ENCODE assay signal across 12 mouse cellular contexts in the genomic region with DNA sequence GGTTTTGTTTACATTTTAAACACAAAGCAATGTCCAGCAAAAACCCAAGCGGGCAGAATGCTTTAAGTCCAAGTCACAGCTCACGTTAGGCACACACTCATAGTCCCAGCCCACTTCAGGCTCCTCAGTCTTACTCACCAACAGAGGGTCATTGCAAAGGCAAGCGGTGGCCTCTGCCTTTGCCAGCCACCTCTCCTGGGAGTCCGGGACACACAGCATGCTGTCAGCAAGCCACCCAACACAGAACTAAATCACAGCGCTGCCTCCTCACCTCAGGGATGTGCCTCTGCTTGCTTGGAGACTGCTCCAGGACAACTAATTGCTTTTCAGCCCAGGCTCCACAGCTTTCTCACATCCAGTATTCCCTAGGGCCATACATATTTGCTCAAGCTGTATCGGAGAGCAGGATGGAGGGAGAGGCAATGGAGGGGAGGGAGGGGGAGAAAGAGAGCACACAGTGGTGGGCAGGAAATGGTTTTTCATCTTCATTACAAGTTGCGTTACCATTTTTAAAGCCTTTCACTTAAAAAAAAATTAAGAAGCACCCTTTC.
A peak's percentile ranks its signal among the peaks of the same experiment; 100 is the strongest.
DNase-seq lines count a peak whose midpoint lies in the region; ATAC-seq lines count a peak whose summit lies in the region.
"Had no signal": no experiment of that assay in that cellular context is flagged by ENCODE, and none has a peak within 500 bp of the region (broad histone marks: within the 10 kb centered on the region; RNA-seq: fewer than 3 reads in every experiment).

No protein-coding gene starts in this region.

- 77% methylated on average over 7 of the region's 7 CpGs for WGBS in forebrain, embryonic 11.5 days
- 75% methylated on average over 7 of the region's 7 CpGs for WGBS in forebrain, embryonic 15.5 days
- WGBS in embryonic facial prominence, embryonic 15.5 days = 43% methylated on average over 7 of the region's 7 CpGs
- WGBS in midbrain, embryonic 13.5 days = 68% methylated on average over 7 of the region's 7 CpGs

- H3K27ac ChIP-seq in forebrain, embryonic 11.5 days (ENCODE audit: low read depth, low read length) = no peak overlapping the region
- H3K27ac ChIP-seq in forebrain, embryonic 15.5 days (replicated peaks) = no peak overlapping the region
- no peak overlapping the region for H3K27ac ChIP-seq in embryonic facial prominence, embryonic 15.5 days (replicated peaks)
- H3K27ac ChIP-seq in midbrain, embryonic 13.5 days = no peak overlapping the region

- H3K4me1 ChIP-seq in forebrain, embryonic 11.5 days (replicated peaks; ENCODE audit: control insufficient read depth, insufficient read depth, low read length) = no peaks in the 10 kb centered on the region
- no peaks in the 10 kb centered on the region for H3K4me1 ChIP-seq in forebrain, embryonic 15.5 days
- peaks cover 10% of the 10 kb centered on the region; the same call in 1 of the 2 replicates for H3K4me1 ChIP-seq in embryonic facial prominence, embryonic 15.5 days
- H3K4me1 ChIP-seq in midbrain, embryonic 13.5 days (replicated peaks) = peaks cover 20% of the 10 kb centered on the region

- H3K36me3 ChIP-seq in forebrain, embryonic 11.5 days (ENCODE audit: control insufficient read depth, insufficient read depth, low read length) = no peaks in the 10 kb centered on the region
- H3K36me3 ChIP-seq in forebrain, embryonic 15.5 days = no peaks in the 10 kb centered on the region
- H3K36me3 ChIP-seq in embryonic facial prominence, embryonic 15.5 days = no peaks in the 10 kb centered on the region
- H3K36me3 ChIP-seq in midbrain, embryonic 13.5 days = no peaks in the 10 kb centered on the region

- no peaks in the 10 kb centered on the region for H3K27me3 ChIP-seq in forebrain, embryonic 11.5 days (ENCODE audit: control insufficient read depth, insufficient read depth, low read length)
- H3K27me3 ChIP-seq in forebrain, embryonic 15.5 days = no peaks in the 10 kb centered on the region
- H3K27me3 ChIP-seq in embryonic facial prominence, embryonic 15.5 days = no peaks in the 10 kb centered on the region
- no peaks in the 10 kb centered on the region for H3K27me3 ChIP-seq in midbrain, embryonic 13.5 days

- ATAC-seq in forebrain, embryonic 11.5 days (replicated peaks; ENCODE audit: low FRiP score) = no peak
- no peak for ATAC-seq in forebrain, embryonic 15.5 days (replicated peaks)
- ATAC-seq in embryonic facial prominence, embryonic 15.5 days (ENCODE audit: insufficient number of reproducible peaks, low FRiP score, low TSS enrichment, low read depth) = peak; percentile 39; the same call in 1 of the 2 replicates
- peak; percentile 68 for ATAC-seq in midbrain, embryonic 13.5 days

- no peak overlapping the region for H3K9ac ChIP-seq in forebrain, embryonic 11.5 days (ENCODE audit: low read length)
- H3K9ac ChIP-seq in forebrain, embryonic 15.5 days (replicated peaks) = no peak overlapping the region
- H3K9ac ChIP-seq in embryonic facial prominence, embryonic 15.5 days = no peak overlapping the region
- no peak overlapping the region for H3K9ac ChIP-seq in midbrain, embryonic 13.5 days (replicated peaks)

- H3K4me3 ChIP-seq in forebrain, embryonic 11.5 days (ENCODE audit: low read depth, low read length) = no peak overlapping the region
- no peak overlapping the region for H3K4me3 ChIP-seq in forebrain, embryonic 15.5 days
- H3K4me3 ChIP-seq in embryonic facial prominence, embryonic 15.5 days (replicated peaks) = no peak overlapping the region
- no peak overlapping the region for H3K4me3 ChIP-seq in midbrain, embryonic 13.5 days (replicated peaks)
- H3K4me3 ChIP-seq: myocyte had no signal

- H3K4me2 ChIP-seq in forebrain, embryonic 11.5 days (ENCODE audit: low read depth, low read length, severe bottlenecking) = no peak overlapping the region
- no peak overlapping the region for H3K4me2 ChIP-seq in forebrain, embryonic 15.5 days (replicated peaks)
- no peak overlapping the region for H3K4me2 ChIP-seq in embryonic facial prominence, embryonic 15.5 days (replicated peaks)
- H3K4me2 ChIP-seq in midbrain, embryonic 13.5 days (replicated peaks) = no peak overlapping the region

- peak; percentile 56 for DNase-seq in forebrain, embryonic 11.5 days (ENCODE audit: low spot score)
- peak; percentile 13 for DNase-seq in kidney, adult 9 months
- no peak for DNase-seq in kidney, postnatal 25 days
- DNase-seq in urinary bladder, postnatal 4 days (ENCODE audit: low spot score in 2 of 2) = no peak
- DNase-seq in frontal cortex, postnatal 10 days (ENCODE audit: low spot score in 2 of 2) = no peak
- DNase-seq: layer of hippocampus, adult 9-11 months; left cerebral cortex, postnatal 4 days; lung, postnatal 10 days had no signal

- no peaks in the 10 kb centered on the region for H3K9me3 ChIP-seq in forebrain, embryonic 11.5 days (ENCODE audit: control insufficient read depth, low read length)
- no peaks in the 10 kb centered on the region for H3K9me3 ChIP-seq in forebrain, embryonic 15.5 days
- no peaks in the 10 kb centered on the region; the same call in 1 of the 2 replicates for H3K9me3 ChIP-seq in embryonic facial prominence, embryonic 15.5 days (replicated peaks)
- no peaks in the 10 kb centered on the region for H3K9me3 ChIP-seq in midbrain, embryonic 13.5 days

Comparison
In these comparisons a context has a peak if more than half of its experiments do, and no peak if none do; other contexts are left out.
1. DNase-seq: peak in forebrain, embryonic 11.5 days (single experiment) and kidney, adult 9 months (single experiment); none in kidney, postnatal 25 days (0 of 2), urinary bladder, postnatal 4 days (0 of 2) and frontal cortex, postnatal 10 days (0 of 2).
2. ATAC-seq: peak in embryonic facial prominence, embryonic 15.5 days (single experiment) and midbrain, embryonic 13.5 days (single experiment); none in forebrain, embryonic 11.5 days (single experiment) and forebrain, embryonic 15.5 days (single experiment).